Mouse (Mus musculus) stomach, embryonic 16.5 days (tissue): ENCODE results near the gene Lyrm4. TPM values are rescaled to one million over a fixed set of nuclear protein-coding genes. Genes with fewer than 3 reads are reported as not detected.
"Not testable (repeated sequence)": the region's sequence is repeated elsewhere in the genome, so short reads cannot be mapped to it uniquely, and the experiment has no call there.

Source experiments
- ATAC-seq: fragments of 200-750 bp; cut with Nextera tagmentation; 2 replicates; pipeline ENCODE4 v1.8.0; 2017; ENCODE audit warnings: moderate number of reproducible peaks, moderate TSS enrichment; ENCODE audit not compliant: insufficient read depth, low FRiP score
- H3K27ac ChIP-seq: fragments of 300-500 bp; sonication (generic); 2 replicates; pipeline ENCODE4 v1.5.1; 2014; ENCODE audit warnings: low read length
- H3K27me3 ChIP-seq: fragments of 300-500 bp; sonication (generic); 2 replicates; pipeline ENCODE4 v1.6.1; 2014; ENCODE audit warnings: low read length, control low read depth, mixed read lengths; ENCODE audit not compliant: control insufficient read depth, insufficient read depth
- H3K36me3 ChIP-seq: fragments of 300-500 bp; sonication (generic); 2 replicates; pipeline ENCODE4 v1.6.1; 2014; ENCODE audit warnings: low read length; ENCODE audit not compliant: control insufficient read depth, insufficient read depth
- H3K4me1 ChIP-seq: fragments of 300-500 bp; sonication (generic); 2 replicates; pipeline ENCODE4 v1.6.1; 2014; ENCODE audit warnings: low read length, control low read depth, mixed read lengths; ENCODE audit not compliant: control insufficient read depth, insufficient read depth
- H3K4me2 ChIP-seq: fragments of 300-500 bp; sonication (generic); 2 replicates; pipeline ENCODE4 v1.6.1; 2014; ENCODE audit warnings: low read depth, low read length, mixed read lengths
- H3K4me3 ChIP-seq: fragments of 300-500 bp; sonication (generic); replicated peaks from 2 replicates; pipeline ENCODE4 v1.5.1; 2014; ENCODE audit warnings: mild to moderate bottlenecking, low read length
- H3K9ac ChIP-seq: fragments of 300-500 bp; sonication (generic); 2 replicates; pipeline ENCODE4 v1.6.1; 2014; ENCODE audit warnings: low read length
- H3K9me3 ChIP-seq: fragments of 300-500 bp; sonication (generic); replicated peaks from 2 replicates; pipeline ENCODE4 v1.6.1; 2016; ENCODE audit warnings: low read length, control low read depth; ENCODE audit not compliant: control insufficient read depth
- WGBS: fragments of 180-500 bp; shearing (Covaris S2); extraction: QIAGEN DNeasy Blood & Tissue Kit; methylation state at CpG from one replicate; pipeline ENCODE4 v1.1.7; 2014; 5-methylcytosine and 5-hydroxymethylcytosine counted together
- polyA plus RNA-seq: library from polyadenylated mRNA; unstranded; fragments of >200 nt; fragmentation: Nextera tagmentation; extraction: Ambion mirVana; gene quantifications from 2 replicates; pipeline ENCODE4 v1.2.1, GENCODE M21; 2015

Gene Lyrm4
- polyA plus RNA-seq, 1 experiment from 2014 or later: 21.8 TPM

DNA sequence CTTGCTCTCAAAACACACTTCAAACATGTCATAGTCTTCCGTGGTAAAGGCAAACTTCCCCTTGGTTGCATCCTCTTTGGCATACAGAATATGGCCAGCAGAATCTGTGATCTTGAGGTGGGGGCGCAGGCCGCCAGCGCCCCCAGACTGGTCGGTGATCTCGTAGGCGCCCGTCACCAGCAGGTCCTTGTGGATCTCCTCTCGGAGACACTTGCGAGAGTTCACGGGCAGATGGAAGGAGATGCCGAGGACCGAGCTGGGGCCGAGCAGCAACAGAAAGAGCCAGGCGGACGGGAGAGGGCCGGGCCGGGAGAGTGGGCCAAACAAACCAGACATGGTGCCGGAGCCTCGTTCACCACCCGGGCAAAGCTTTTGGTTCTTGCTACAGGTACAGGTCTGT is 126.1 kb downstream of the Lyrm4 start:
- not testable (repeated sequence) for H3K9ac ChIP-seq, H3K4me2 ChIP-seq, H3K27me3 ChIP-seq, H3K4me1 ChIP-seq, H3K36me3 ChIP-seq, H3K9me3 ChIP-seq, H3K27ac ChIP-seq, H3K4me3 ChIP-seq, ATAC-seq
- 95% methylated on average over 19 of the region's 21 CpGs for WGBS

- Histone ChIP-seq H3K4me3 (no peak overlapping the region), H3K9ac (no peak overlapping the region), H3K4me1 (no peaks in the 10 kb centered on the region), H3K9me3 (no peaks in the 10 kb centered on the region), H3K4me2 (no peak overlapping the region), H3K27ac (no peak overlapping the region), H3K36me3 (no peaks in the 10 kb centered on the region), H3K27me3 (no peaks in the 10 kb centered on the region)
- WGBS: 67% methylated on average over 3 of the region's 3 CpGs
- no peak for ATAC-seq
These were observed 128.0 kb downstream of the Lyrm4 start for GRCm38 (mm10) chr13:35989329-35989728.

DNA sequence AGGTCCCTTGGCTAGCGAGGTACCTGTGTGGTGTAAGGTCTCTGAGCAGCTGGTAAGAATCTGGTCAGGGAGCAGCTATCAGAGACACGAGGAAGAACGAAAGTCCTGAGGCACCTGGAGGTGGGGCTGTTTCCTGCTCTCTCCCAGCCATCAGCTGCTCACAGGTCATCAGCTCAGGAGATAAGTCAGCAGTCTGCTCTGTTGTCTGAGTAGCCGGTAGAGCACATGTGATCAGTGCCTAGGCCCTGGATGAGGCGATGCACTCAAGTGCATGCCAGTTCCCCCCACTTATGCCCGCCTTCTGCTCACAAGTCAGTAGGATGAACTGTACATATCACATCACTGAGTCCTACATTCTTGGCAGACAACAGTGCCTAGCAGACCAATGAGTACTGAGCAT is 134.3 kb downstream of the Lyrm4 start:
- H3K27me3 ChIP-seq: no peaks in the 10 kb centered on the region
- H3K9ac ChIP-seq: no peak overlapping the region
- 82% methylated on average over 6 of the region's 6 CpGs for WGBS
- no peak overlapping the region for H3K27ac ChIP-seq
- no peak overlapping the region for H3K4me3 ChIP-seq
- H3K4me1 ChIP-seq: no peaks in the 10 kb centered on the region
- H3K36me3 ChIP-seq: 0 out of 2 replicates have a peak, but pooled peaks cover 3% of the 10 kb centered on the region
- no peak overlapping the region for H3K4me2 ChIP-seq
- H3K9me3 ChIP-seq: no peaks in the 10 kb centered on the region
- no peak for ATAC-seq

- H3K9ac ChIP-seq: no peak overlapping the region
- H3K36me3 ChIP-seq: 0 out of 2 replicates have a peak, but pooled peaks cover 3% of the 10 kb centered on the region
- WGBS: 87% methylated on average over 4 of the region's 4 CpGs
- H3K27me3 ChIP-seq: no peaks in the 10 kb centered on the region
- H3K27ac ChIP-seq: no peak overlapping the region
- H3K4me2 ChIP-seq: no peak overlapping the region
- H3K9me3 ChIP-seq: no peaks in the 10 kb centered on the region
- no peaks in the 10 kb centered on the region for H3K4me1 ChIP-seq
- no peak for ATAC-seq
- no peak overlapping the region for H3K4me3 ChIP-seq
These were observed 136.9 kb downstream of the Lyrm4 start for GRCm38 (mm10) chr13:35980471-35980870.

DNA sequence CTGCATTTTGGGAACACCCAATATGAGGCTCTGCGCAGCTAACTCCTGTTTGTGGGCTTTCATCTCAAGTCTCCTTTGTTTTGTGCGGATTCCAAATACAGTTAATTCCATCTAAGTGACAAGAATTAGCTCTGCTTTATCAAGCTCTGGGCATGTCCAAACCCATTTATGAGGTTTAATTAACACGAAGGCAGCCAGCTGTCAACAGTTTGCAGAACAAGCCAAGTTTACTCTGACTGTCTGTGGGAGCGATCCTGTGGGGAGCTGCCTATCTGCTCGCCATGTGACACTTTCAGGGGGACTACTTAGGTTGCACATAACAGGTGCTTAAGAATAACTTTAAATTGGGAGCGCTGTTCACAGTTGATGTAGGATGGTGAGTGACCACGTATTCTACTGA is 140.4 kb downstream of the Lyrm4 start:
- H3K9ac ChIP-seq: no peak overlapping the region
- 0 out of 2 replicates have a peak, but pooled peaks cover 3% of the 10 kb centered on the region for H3K36me3 ChIP-seq
- no peak overlapping the region for H3K4me2 ChIP-seq
- ATAC-seq: no peak
- H3K9me3 ChIP-seq: no peaks in the 10 kb centered on the region
- H3K27me3 ChIP-seq: no peaks in the 10 kb centered on the region
- 82% methylated on average over 7 of the region's 7 CpGs for WGBS
- no peaks in the 10 kb centered on the region for H3K4me1 ChIP-seq
- H3K4me3 ChIP-seq: no peak overlapping the region
- H3K27ac ChIP-seq: no peak overlapping the region

DNA sequence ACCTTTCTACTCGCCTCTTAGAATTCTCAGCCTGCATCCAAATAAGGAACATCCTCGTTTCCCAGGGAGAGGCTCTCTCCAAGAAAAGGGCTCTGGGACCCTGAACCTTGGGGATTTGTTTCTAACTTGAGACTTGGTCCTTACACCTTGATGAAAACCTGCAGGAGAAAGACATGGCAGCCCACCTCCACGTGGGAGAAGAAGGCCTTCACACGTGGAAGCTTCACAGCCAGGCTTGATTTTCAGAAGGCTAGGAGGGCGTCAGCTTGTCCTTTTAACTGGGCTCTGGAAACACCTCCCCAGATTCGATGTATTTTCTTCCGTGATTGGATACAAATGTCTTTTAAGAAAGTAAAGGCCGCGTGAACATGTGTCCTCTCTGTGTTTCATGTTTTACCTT is 147.5 kb downstream of the Lyrm4 start:
- WGBS: 41% methylated on average over 9 of the region's 9 CpGs
- no peak overlapping the region for H3K27ac ChIP-seq
- no peak for ATAC-seq
- H3K36me3 ChIP-seq: no peaks in the 10 kb centered on the region
- H3K4me1 ChIP-seq: peaks cover 8% of the 10 kb centered on the region; the same call in 1 of the 2 replicates
- no peaks in the 10 kb centered on the region; the same call in 1 of the 2 replicates for H3K27me3 ChIP-seq
- no peaks in the 10 kb centered on the region for H3K9me3 ChIP-seq
- H3K9ac ChIP-seq: no peak overlapping the region
- H3K4me2 ChIP-seq: peak overlapping the region; percentile 100
- peak overlapping the region; percentile 68 for H3K4me3 ChIP-seq

GRCm38 (mm10) chr13:35969431-35969721 is 147.9 kb downstream of the Lyrm4 start:
- no peaks in the 10 kb centered on the region for H3K36me3 ChIP-seq
- H3K4me1 ChIP-seq: peaks cover 8% of the 10 kb centered on the region; the same call in 1 of the 2 replicates
- peak overlapping the region; percentile 100 for H3K4me2 ChIP-seq
- no peaks in the 10 kb centered on the region for H3K9me3 ChIP-seq
- H3K27ac ChIP-seq: no peak overlapping the region
- H3K4me3 ChIP-seq: peak overlapping the region; percentile 68
- 0% methylated on average over 18 of the region's 18 CpGs for WGBS
- H3K27me3 ChIP-seq: no peaks in the 10 kb centered on the region; the same call in 1 of the 2 replicates
- peak overlapping the region; percentile 70 for H3K9ac ChIP-seq
- ATAC-seq: no peak; the same call in 1 of the 2 replicates

DNA sequence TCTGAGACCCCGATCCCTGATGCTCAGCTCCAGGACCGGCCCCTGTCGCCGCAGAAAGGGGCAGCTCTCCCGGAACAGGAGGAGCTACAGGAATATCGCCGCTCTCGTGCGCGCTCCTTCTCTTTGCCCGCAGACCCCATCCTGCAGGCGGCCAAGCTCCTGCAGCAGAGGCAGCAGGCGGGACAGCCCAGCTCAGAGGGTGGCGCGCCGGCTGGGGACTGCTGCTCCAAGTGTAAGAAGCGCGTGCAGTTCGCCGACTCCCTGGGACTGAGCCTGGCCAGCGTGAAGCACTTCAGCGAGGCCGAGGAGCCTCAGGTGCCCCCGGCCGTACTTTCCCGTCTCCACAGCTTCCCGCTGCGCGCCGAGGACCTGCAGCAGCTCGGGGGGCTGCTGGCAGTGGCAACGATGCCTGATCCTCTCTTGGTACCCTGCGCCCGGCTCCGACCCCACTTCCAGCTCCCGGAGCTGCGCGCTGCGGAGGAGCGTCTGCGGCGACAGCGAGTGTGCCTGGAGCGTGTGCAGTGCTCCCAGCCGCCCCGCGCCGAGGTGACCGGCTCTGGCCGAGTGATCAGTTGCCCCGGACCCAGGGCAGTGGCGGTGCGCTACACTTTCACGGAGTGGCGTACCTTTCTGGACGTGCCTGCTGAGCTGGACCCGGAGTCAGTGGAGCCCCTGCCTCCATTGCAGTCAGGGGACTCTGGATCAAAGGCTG is 148.5 kb downstream of the Lyrm4 start:
- H3K27ac ChIP-seq: no peak overlapping the region
- no peaks in the 10 kb centered on the region for H3K9me3 ChIP-seq
- H3K9ac ChIP-seq: peak overlapping the region; percentile 70
- H3K36me3 ChIP-seq: no peaks in the 10 kb centered on the region
- peak overlapping the region; percentile 100 for H3K4me2 ChIP-seq
- H3K4me1 ChIP-seq: peaks cover 8% of the 10 kb centered on the region; the same call in 1 of the 2 replicates
- H3K27me3 ChIP-seq: no peaks in the 10 kb centered on the region; the same call in 1 of the 2 replicates
- under 1% methylated on average over 57 of the region's 57 CpGs for WGBS
- peak overlapping the region; percentile 68 for H3K4me3 ChIP-seq
- peak; percentile 62; the same call in 1 of the 2 replicates for ATAC-seq

GRCm38 (mm10) chr13:35968131-35968718 is 149.1 kb downstream of the Lyrm4 start:
- peak overlapping the region; percentile 68 for H3K4me3 ChIP-seq
- no peak overlapping the region for H3K27ac ChIP-seq
- no peaks in the 10 kb centered on the region for H3K9me3 ChIP-seq
- H3K36me3 ChIP-seq: no peaks in the 10 kb centered on the region
- H3K27me3 ChIP-seq: no peaks in the 10 kb centered on the region; the same call in 1 of the 2 replicates
- peak overlapping the region; percentile 70 for H3K9ac ChIP-seq
- peak overlapping the region; percentile 100 for H3K4me2 ChIP-seq
- 1% methylated on average over 38 of the region's 38 CpGs for WGBS
- H3K4me1 ChIP-seq: peaks cover 8% of the 10 kb centered on the region; the same call in 1 of the 2 replicates
- ATAC-seq: peak; percentile 44; the same call in 1 of the 2 replicates
